Mouse (Mus musculus) CH12.LX (cell line): ENCODE measurements around the gene Cd8b1. TPM values are rescaled to one million over a fixed set of nuclear protein-coding genes. Genes with fewer than 3 reads are reported as not detected.

Experiments
- DNase-seq: peaks from one replicate; pipeline ENCODE4 v3.0.0-alpha.2; 2013; ENCODE audit errors: extremely low read depth
- H3K27ac ChIP-seq: 2 replicates; pipeline ENCODE4 v1.5.1; 2012; ENCODE audit warnings: low read depth, mild to moderate bottlenecking, control low read depth, moderate library complexity; ENCODE audit not compliant: insufficient read depth
- H3K27me3 ChIP-seq: replicated peaks from 2 replicates; pipeline ENCODE3; 2012; ENCODE audit warnings: inconsistent platforms
- H3K36me3 ChIP-seq, 2 experiments: replicated peaks in 1 of 2; 2 replicates each; pipeline versions ENCODE3 to v1.6.1; 2012; ENCODE audit warnings: inconsistent platforms in 1 of 2, low read length in 1 of 2, mild to moderate bottlenecking in 1 of 2, mixed read lengths in 1 of 2, moderate library complexity in 1 of 2; ENCODE audit not compliant: control insufficient read depth in 1 of 2, insufficient read depth in 1 of 2
- H3K4me1 ChIP-seq, 2 experiments: 2 replicates each; pipeline ENCODE4 v1.6.1; 2012; ENCODE audit warnings: inconsistent platforms in 1 of 2, moderate library complexity in 1 of 2; ENCODE audit not compliant: insufficient read depth in 2 of 2, control insufficient read depth in 1 of 2
- H3K4me2 ChIP-seq: 2 replicates; pipeline ENCODE4 v1.6.1; 2012; ENCODE audit warnings: low read depth, mild to moderate bottlenecking, control low read depth; ENCODE audit not compliant: poor library complexity, insufficient read depth, severe bottlenecking
- H3K4me3 ChIP-seq, 3 experiments: fragments of 150-350 bp in 1 of 3; sonication (generic) in 1 of 3; replicated peaks in 1 of 3; 2 replicates each; pipeline versions ENCODE3 to v1.5.1; 2011 to 2012; ENCODE audit warnings: low read depth in 2 of 3, low read length in 2 of 3, mild to moderate bottlenecking in 2 of 3, moderate library complexity in 2 of 3, control low read depth in 1 of 3, improper control_type of control experiment in 1 of 3, inconsistent platforms in 1 of 3, mixed read lengths in 1 of 3; ENCODE audit not compliant: poor library complexity in 1 of 3
- H3K79me2 ChIP-seq: replicated peaks from 2 replicates; pipeline ENCODE4 v1.6.1; 2012; ENCODE audit warnings: mild to moderate bottlenecking, moderate library complexity; ENCODE audit not compliant: control insufficient read depth, poor library complexity, insufficient read depth, severe bottlenecking; ENCODE audit errors: extremely low read depth
- H3K9ac ChIP-seq: 2 replicates; pipeline ENCODE4 v1.6.1; 2012; ENCODE audit warnings: low read depth, mild to moderate bottlenecking, control low read depth, moderate library complexity; ENCODE audit not compliant: insufficient read depth
- H3K9me3 ChIP-seq: replicated peaks from 2 replicates; pipeline ENCODE3; 2012; ENCODE audit warnings: low read length, inconsistent platforms, mixed read lengths
- BHLHE40 ChIP-seq: IDR thresholded peaks from 2 replicates; pipeline ENCODE4 v1.6.1; 2011; ENCODE audit warnings: mild to moderate bottlenecking, low read depth, low read length, improper control_type of control experiment
- E2F4 ChIP-seq: IDR thresholded peaks from 2 replicates; pipeline ENCODE4 v1.6.1; 2011; ENCODE audit warnings: low read depth, low read length, improper control_type of control experiment; ENCODE audit not compliant: insufficient replicate concordance
- ELF1 ChIP-seq: IDR thresholded peaks from 2 replicates; pipeline ENCODE4 v1.6.1; 2014; ENCODE audit warnings: low read depth, mild to moderate bottlenecking, inconsistent platforms, low read length, improper control_type of control experiment
- GABPA ChIP-seq: IDR thresholded peaks from 2 replicates; pipeline ENCODE4 v1.6.1; 2012; ENCODE audit warnings: low read depth, low read length, improper control_type of control experiment, inconsistent platforms; ENCODE audit not compliant: insufficient replicate concordance
- JUND ChIP-seq: conservative IDR thresholded peaks from 2 replicates; pipeline ENCODE4 v1.6.1; 2011; ENCODE audit warnings: low read depth, low read length, improper control_type of control experiment
- KAT2A ChIP-seq: IDR thresholded peaks from 2 replicates; pipeline ENCODE4 v1.6.1; 2012; ENCODE audit warnings: low read length, improper control_type of control experiment, inconsistent platforms; ENCODE audit not compliant: insufficient replicate concordance
- MAFK ChIP-seq: IDR thresholded peaks from 2 replicates; pipeline ENCODE4 v1.6.1; 2011; ENCODE audit warnings: low read length, improper control_type of control experiment; ENCODE audit not compliant: insufficient replicate concordance
- MAX ChIP-seq: IDR thresholded peaks from 2 replicates; pipeline ENCODE4 v1.6.1; 2011; ENCODE audit warnings: low read length, improper control_type of control experiment
- MAZ ChIP-seq: IDR thresholded peaks from 2 replicates; pipeline ENCODE4 v1.6.1; 2012; ENCODE audit warnings: low read depth, mild to moderate bottlenecking, inconsistent platforms, low read length, improper control_type of control experiment, moderate library complexity
- MEF2A ChIP-seq: IDR thresholded peaks from 2 replicates; pipeline ENCODE4 v1.6.1; 2014; ENCODE audit warnings: low read depth, mild to moderate bottlenecking, inconsistent platforms, low read length, improper control_type of control experiment, borderline replicate concordance
- MYC ChIP-seq: IDR thresholded peaks from 2 replicates; pipeline ENCODE4 v1.6.1; 2011; ENCODE audit warnings: low read depth, mild to moderate bottlenecking, improper control_type of control experiment, low read length
- PAX5 ChIP-seq: IDR thresholded peaks from 2 replicates; pipeline ENCODE4 v1.6.1; 2012; ENCODE audit warnings: low read length, inconsistent platforms, mixed read lengths
- POLR2AphosphoS2 ChIP-seq: IDR thresholded peaks from 2 replicates; pipeline ENCODE4 v1.6.1; 2011; ENCODE audit warnings: low read depth, low read length, improper control_type of control experiment
- RAD21 ChIP-seq: IDR thresholded peaks from 2 replicates; pipeline ENCODE4 v1.6.1; 2011; ENCODE audit warnings: low read depth, mild to moderate bottlenecking, low read length, improper control_type of control experiment, moderate library complexity
- RCOR1 ChIP-seq: conservative IDR thresholded peaks from 2 replicates; pipeline ENCODE4 v1.6.1; 2012; ENCODE audit warnings: low read depth, mild to moderate bottlenecking, inconsistent platforms, low read length, improper control_type of control experiment
- SIN3A ChIP-seq: IDR thresholded peaks from 2 replicates; pipeline ENCODE4 v1.6.1; 2012; ENCODE audit warnings: low read length, improper control_type of control experiment, inconsistent platforms
- SMC3 ChIP-seq: IDR thresholded peaks from 2 replicates; pipeline ENCODE4 v1.6.1; 2011; ENCODE audit warnings: low read depth, low read length, improper control_type of control experiment
- TCF12 ChIP-seq: IDR thresholded peaks from 2 replicates; pipeline ENCODE4 v1.6.1; 2014; ENCODE audit warnings: low read depth, mild to moderate bottlenecking, inconsistent platforms, low read length, improper control_type of control experiment
- USF2 ChIP-seq: conservative IDR thresholded peaks from 2 replicates; pipeline ENCODE4 v1.6.1; 2011; ENCODE audit warnings: low read depth, low read length, improper control_type of control experiment
- ZC3H11A ChIP-seq: IDR thresholded peaks from 2 replicates; pipeline ENCODE4 v1.6.1; 2012; ENCODE audit warnings: low read depth, mild to moderate bottlenecking, inconsistent platforms, low read length, improper control_type of control experiment
- ZNF384 ChIP-seq: IDR thresholded peaks from 2 replicates; pipeline ENCODE4 v1.6.1; 2012; ENCODE audit warnings: low read depth, low read length, improper control_type of control experiment, inconsistent platforms
- dilution Hi-C: fragments of 300-500 bp; cut with MboI; formaldehyde crosslinking; loops from 2 replicates; pipeline ENCODE4 v1.14.3; 2020; ENCODE audit warnings: low sequenced_read_pairs; ENCODE audit not compliant: extremely low pct_unique_long_range_greater_than_20kb, extremely low pct_ligation_motif_present
- in situ Hi-C: fragments of 300-500 bp; cut with MboI; formaldehyde crosslinking; loops from 3 replicates; pipeline ENCODE4 v1.14.3; 2019; ENCODE audit warnings: low sequenced_read_pairs, low pct_ligation_motif_present, low pct_unique_long_range_greater_than_20kb, mixed read lengths
- polyA plus RNA-seq: library from polyadenylated mRNA; unstranded; fragments of >175 nt; gene quantifications from 2 replicates; pipeline ENCODE4 v1.2.1, GENCODE M21; 2012; ENCODE audit warnings: low read depth; ENCODE audit not compliant: insufficient read length
- total RNA-seq, 2 experiments: library from RNA; depleted of rRNA; stranded (reverse); fragments of 300-350 nt in 1 of 2; fragments of >200 nt in 1 of 2; gene quantifications; 2 replicates each; pipeline ENCODE4 v1.2.3; 2012 to 2014

Cd8b1 gene
- total and polyA plus RNA-seq, 3 experiments, result 0.25 to 0.51 (median 0.30) TPM

- Histone ChIP-seq H3K9ac (no peak overlapping the region), H3K4me2 (no peak overlapping the region), H3K4me3 (no peak overlapping the region), H3K27me3 (no peaks in the 10 kb centered on the region), H3K27ac (no peak overlapping the region), H3K9me3 (no peaks in the 10 kb centered on the region), H3K4me1 (no peaks in the 10 kb centered on the region), H3K36me3 (no peaks in the 10 kb centered on the region), H3K79me2 (no peaks in the 10 kb centered on the region)
- no peak for DNase-seq
- in situ Hi-C loops, result no loop called here
- TF ChIP-seq BHLHE40 (no peak), JUND (no peak), ZNF384 (no peak), ELF1 (no peak), TCF12 (no peak), MAZ (no peak), KAT2A (no peak), ZC3H11A (no peak), GABPA (no peak), SMC3 (no peak), USF2 (no peak), MAX (no peak), MAFK (no peak), MEF2A (no peak), POLR2AphosphoS2 (no peak), SIN3A (no peak), RAD21 (no peak), RCOR1 (no peak), MYC (no peak), PAX5 (no peak)
- dilution Hi-C loops, result no loop called here
These were observed 16.4 kb downstream of the Cd8b1 start for GRCm38 (mm10) chr6:71338941-71339340.

DNA sequence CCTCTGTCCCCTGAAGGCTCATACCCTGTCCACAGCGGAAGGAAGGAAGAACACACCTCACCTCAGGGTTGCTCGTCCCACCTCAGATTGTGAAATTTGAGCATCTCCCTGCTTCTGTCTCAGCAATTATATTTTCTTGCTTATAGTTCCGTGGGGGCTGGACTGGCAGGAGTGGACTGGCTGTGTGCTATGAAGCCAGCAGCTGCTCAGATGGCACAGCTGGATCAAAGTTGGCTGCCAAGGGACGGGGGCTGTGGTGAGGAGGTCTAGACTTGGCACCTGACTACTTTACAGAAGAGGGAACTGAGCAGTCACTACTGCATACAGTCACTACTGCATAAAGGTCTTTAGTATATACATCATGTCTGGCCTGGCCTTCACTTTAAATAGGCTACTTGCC, 16.8 kb downstream of the Cd8b1 start:
- H3K27me3 ChIP-seq, result no peaks in the 10 kb centered on the region
- no peaks in the 10 kb centered on the region for H3K9me3 ChIP-seq
- no peak for DNase-seq
- no peak overlapping the region for H3K4me2 ChIP-seq
- in situ Hi-C loops (no loop called here), dilution Hi-C loops (no loop called here)
- no peak overlapping the region for H3K9ac ChIP-seq
- no peak for TF ChIP-seq USF2
- TF ChIP-seq MAZ, result no peak
- no peak for TF ChIP-seq GABPA
- no peak for TF ChIP-seq E2F4
- TF ChIP-seq PAX5, result no peak
- TF ChIP-seq ELF1, result no peak
- no peak for TF ChIP-seq JUND
- no peak for TF ChIP-seq RAD21
- TF ChIP-seq MAX, result no peak
- no peak overlapping the region for H3K4me3 ChIP-seq
- H3K36me3 ChIP-seq, result no peaks in the 10 kb centered on the region
- no peak overlapping the region for H3K27ac ChIP-seq
- no peaks in the 10 kb centered on the region for H3K4me1 ChIP-seq
- no peaks in the 10 kb centered on the region for H3K79me2 ChIP-seq
